Mouse (Mus musculus): ENCODE data around the gene Hhat.

DNA sequence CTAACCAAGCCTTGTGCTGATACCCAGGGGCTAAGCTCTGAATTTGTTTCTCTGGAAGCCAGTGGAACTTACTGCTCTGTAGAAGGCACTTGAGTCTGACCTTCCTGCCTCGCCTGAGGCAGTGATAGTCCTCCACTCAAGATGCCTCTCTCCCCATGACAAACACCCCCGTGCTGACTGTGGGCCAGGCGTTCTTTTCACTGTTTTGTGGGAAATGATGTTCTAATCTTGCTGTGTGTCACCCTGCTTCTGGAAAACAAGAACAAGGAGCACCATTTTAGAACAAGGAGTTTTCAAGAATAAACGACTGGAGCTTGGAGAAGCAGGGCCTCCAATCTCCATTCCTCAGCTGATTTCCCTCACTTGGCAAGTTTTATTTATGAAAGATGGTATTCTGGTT is 307.3 kb downstream of the Hhat start:
- TF ChIP-seq EP300 (IDR thresholded peaks at IDR 0.05; ENCODE audit: low read length) (no peak), CTCF (conservative IDR thresholded peaks at IDR 0.05 in 1 of 2, IDR thresholded peaks at IDR 0.05 in 1 of 2; ENCODE audit: low read depth in 2 of 2, low read length in 2 of 2) (no peak), CHD1 (IDR thresholded peaks at IDR 0.05; ENCODE audit: low read depth, low read length) (no peak), E2F4 (IDR thresholded peaks at IDR 0.05; ENCODE audit: insufficient replicate concordance, low read depth, low read length) (no peak), MYC (IDR thresholded peaks at IDR 0.05; ENCODE audit: low read depth, low read length) (no peak)
